Mouse (Mus musculus) CD4-positive, CD25-positive, alpha-beta regulatory T cell, adult 9 weeks (primary cell): ENCODE measurements around the gene Dennd6b. TPM values are rescaled to one million over a fixed set of nuclear protein-coding genes. Genes with fewer than 3 reads are reported as not detected.

Experiments used
- polyA plus RNA-seq: library from polyadenylated mRNA; unstranded; fragments of 100-300 nt; shearing (Covaris generic); gene quantifications from one replicate; pipeline ENCODE4 v1.2.1, GENCODE M21; 2017

Dennd6b gene
- polyA plus RNA-seq: 30.5 TPM

DNA sequence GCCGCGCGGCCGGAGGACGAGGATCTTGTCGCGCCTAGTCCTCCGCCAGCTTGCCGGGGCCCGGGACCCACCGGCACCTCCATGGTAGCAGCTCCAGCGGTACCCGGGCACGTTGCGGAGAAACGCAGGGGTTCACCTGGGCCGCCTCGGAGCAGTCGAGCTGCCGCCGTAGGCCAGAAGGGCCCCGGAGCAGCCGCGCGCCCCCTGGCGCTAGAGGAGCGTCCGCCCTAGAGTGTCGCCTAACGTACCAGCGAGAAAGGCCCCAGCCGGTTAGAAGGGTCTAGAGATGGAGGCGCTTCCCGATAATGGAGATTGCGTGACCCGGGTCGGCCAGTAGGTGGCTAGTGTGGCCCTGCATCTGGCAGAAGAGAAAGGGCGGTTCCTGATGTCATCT is at the start of gene Dennd6b:
Dennd6b (minus strand) TSS at position 184 of the 394 bp plus-strand sequence.

DNA sequence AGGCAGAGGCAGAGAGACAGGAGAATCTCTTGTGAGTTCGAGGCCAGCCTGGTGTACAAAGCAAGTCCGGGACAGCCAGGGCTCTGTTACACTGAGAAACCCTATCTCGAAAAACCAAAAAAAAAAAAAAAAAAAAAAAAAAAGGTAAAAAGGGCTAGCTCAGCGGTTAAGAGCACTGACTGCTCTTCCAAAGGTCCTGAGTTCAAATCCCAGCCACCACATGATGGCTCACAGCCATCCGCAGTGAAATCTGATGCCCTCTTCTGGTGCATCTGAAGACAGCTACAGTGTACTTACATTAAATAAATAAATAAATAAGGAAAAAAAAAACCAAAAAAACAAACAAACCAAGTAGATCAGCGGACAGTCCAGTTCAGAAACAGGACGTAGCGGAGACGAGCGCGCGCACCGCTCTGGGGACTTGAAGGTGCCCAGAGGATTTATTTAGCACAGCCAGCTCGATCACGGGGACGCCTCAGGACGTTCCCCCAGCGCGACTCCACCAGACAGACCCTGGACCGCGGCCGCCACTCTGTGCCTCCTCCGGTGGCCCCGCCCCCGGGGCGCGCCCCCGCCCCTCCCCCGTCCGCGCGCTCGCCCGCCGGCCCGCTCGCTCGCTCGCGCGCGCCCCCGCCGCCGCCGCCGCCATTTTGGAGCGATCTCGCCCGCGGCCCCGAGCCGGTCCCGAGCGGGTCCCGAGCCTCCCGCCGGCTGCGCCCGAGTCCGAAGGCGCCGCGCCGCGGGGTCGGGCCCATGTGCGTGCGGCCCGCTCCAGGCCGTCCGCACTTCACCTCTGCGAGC is 14.8 kb upstream of the Dennd6b start, which contains the start of gene Ppp6r2:
Ppp6r2 (plus strand) TSS at position 639 of the 801 bp plus-strand sequence.

DNA sequence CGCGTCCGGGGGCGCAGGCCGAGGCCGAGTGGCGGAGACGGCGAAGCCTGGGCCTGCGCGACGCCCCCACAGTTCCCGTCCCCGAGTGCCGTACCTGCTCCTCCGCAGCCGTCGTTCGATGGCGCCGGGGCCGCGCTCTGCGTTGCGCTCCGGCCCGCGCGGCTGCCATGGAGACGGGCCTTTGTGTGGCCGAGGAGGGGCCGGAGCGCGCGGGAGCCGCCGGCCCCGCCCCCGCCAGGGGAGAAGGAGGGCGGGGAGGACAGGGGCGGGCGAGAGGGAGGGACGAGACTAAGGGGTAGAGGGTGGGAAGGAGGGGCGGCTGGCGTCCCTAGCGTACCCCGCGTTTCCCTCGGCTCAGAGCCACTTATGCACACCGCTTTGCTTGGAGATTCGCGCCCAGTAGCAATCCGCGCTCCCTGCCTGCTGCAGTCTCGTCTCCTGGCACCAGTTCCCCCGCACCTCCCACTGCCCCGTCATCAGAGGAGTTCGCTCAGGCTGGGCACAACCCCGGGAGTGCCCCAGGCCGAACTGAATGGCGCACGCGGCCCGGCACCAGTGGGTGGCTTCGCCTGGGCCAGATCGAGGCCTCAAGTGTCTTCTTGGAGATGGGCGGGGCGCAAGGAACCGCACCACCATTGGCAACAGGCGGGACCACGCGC is 15.6 kb downstream of the Dennd6b start, which contains the start of gene Plxnb2:
Plxnb2 (minus strand) TSS at position 218 of the 659 bp plus-strand sequence.

DNA sequence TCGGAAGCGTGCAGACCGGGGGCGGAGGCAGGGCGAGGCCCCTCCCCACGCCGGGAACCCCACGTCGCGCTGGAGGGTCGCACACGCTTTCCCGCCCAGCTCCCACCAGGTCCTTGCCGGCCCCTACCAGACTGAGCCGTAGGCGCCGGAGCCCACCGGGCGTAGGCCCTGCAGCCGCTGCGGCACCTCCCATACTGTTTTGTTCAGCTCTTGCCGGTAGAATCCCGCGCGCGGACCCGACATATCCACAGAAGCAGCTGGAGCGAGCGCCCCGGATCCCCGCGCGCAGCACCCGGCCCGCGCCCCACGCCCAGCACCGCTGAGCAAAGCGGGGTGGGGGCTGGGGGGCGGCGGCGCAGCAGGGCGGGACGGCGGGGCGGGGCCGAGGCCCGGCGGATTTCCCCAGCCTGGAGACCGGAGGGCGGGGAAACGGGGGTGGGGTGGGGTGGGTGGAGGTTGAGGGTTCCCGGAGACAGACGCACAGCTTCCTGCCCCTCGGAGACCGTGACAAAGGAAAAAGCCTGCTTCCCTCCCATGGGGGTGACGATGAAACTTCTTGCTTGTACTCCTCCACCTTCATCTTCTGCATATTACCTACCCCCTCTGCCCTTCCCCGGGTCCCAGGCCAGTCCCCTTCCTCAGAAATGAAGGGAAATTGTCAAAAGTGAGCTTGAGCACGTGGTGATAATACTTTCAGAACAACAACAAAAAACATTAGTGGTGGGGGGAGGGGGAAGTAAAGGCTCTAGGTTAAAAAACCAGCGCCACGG is 46.8 kb downstream of the Dennd6b start, which contains the start of gene Mapk11:
Mapk11 (minus strand) TSS at position 358 of the 770 bp plus-strand sequence.

DNA sequence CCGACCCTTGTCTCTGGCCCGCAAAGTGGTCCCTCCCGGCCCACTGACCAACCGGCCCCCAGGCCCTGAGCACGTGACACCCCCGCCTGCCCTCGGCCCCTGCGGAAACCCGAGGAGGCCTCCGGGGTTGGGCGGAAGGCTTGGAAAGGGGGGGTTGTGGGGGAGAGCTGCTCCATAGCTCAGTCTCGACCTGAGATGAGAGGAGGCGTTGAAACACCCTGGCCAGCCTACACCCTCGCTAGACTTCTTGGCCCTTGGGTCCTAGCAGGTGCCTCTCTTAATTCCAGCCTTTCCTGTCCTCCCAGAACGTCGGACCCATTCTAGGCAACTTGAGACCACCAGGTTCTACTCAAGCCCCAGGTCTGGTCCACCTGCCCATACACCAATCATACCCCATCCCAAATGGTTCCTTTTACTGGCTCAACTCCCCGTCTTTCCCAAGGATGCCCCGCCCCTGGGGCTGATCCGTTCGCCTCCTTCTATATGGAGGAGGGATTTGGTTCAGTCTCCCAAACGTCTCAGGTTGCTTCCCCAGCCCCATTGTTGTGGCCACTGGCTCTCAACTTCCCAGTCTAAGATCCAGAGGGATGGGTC is 55.5 kb downstream of the Dennd6b start, which contains the start of gene Mapk12:
Mapk12 (minus strand) TSS at position 45 of the 594 bp plus-strand sequence.

Other genes starting within 250 kb of the Dennd6b start
- not detected for gene Ttll8, start 242.1 kb downstream of the Dennd6b start, polyA plus RNA-seq
- not detected for gene Mlc1, start 217.5 kb downstream of the Dennd6b start, polyA plus RNA-seq
- gene Mov10l1, start 213.6 kb downstream of the Dennd6b start, polyA plus RNA-seq: not detected
- gene Panx2, start 136.8 kb downstream of the Dennd6b start, polyA plus RNA-seq: not detected
- gene Trabd, start 121.4 kb downstream of the Dennd6b start, polyA plus RNA-seq: 48.7 TPM
- 4.5 TPM for gene Selenoo, start 107.4 kb downstream of the Dennd6b start, polyA plus RNA-seq
- gene Tubgcp6, start 73.4 kb downstream of the Dennd6b start, polyA plus RNA-seq: 34.3 TPM
- gene Hdac10, start 67.8 kb downstream of the Dennd6b start, polyA plus RNA-seq: 65.7 TPM
- 5.4 TPM for gene Mapk12, start 55.8 kb downstream of the Dennd6b start, polyA plus RNA-seq
- 46.0 TPM for gene Mapk11, start 46.9 kb downstream of the Dennd6b start, polyA plus RNA-seq
- 4.4 TPM for gene Plxnb2, start 15.7 kb downstream of the Dennd6b start, polyA plus RNA-seq
- 5.8 TPM for gene Ppp6r2, start 15.1 kb upstream of the Dennd6b start, polyA plus RNA-seq
- 66.9 TPM for gene Sbf1, start 118.8 kb upstream of the Dennd6b start, polyA plus RNA-seq
- gene Adm2, start 126.2 kb upstream of the Dennd6b start, polyA plus RNA-seq: not detected
- not detected for gene Miox, start 137.9 kb upstream of the Dennd6b start, polyA plus RNA-seq
- 75.3 TPM for gene Lmf2, start 159.2 kb upstream of the Dennd6b start, polyA plus RNA-seq
- gene Ncaph2, start 159.2 kb upstream of the Dennd6b start, polyA plus RNA-seq: 203 TPM
- 6.0 TPM for gene Sco2, start 177.3 kb upstream of the Dennd6b start, polyA plus RNA-seq
- 0.57 TPM for gene Tymp, start 180.5 kb upstream of the Dennd6b start, polyA plus RNA-seq
- 0.92 TPM for gene Odf3b, start 182.8 kb upstream of the Dennd6b start, polyA plus RNA-seq
- 0.25 TPM for gene Klhdc7b, start 188.4 kb upstream of the Dennd6b start, polyA plus RNA-seq
- not detected for gene Syce3, start 214.0 kb upstream of the Dennd6b start, polyA plus RNA-seq
- gene Cpt1b, start 229.4 kb upstream of the Dennd6b start, polyA plus RNA-seq: 0.32 TPM
- 8.6 TPM for gene C730034F03Rik, start 233.1 kb upstream of the Dennd6b start, polyA plus RNA-seq
- gene Gm44502, start 233.2 kb upstream of the Dennd6b start, polyA plus RNA-seq: not detected
- gene Chkb, start 233.4 kb upstream of the Dennd6b start, polyA plus RNA-seq: 104 TPM